Mouse (Mus musculus) mouse embryonic stem cell (cell line): ENCODE results near the gene Banp.

Source experiments
- in situ Hi-C, 2 experiments: fragments of 300-500 bp; cut with MboI; formaldehyde crosslinking; loops; 1 replicate in 1 of 2; 3 replicates in 1 of 2; pipeline ENCODE4 v1.14.3; 2019 to 2020; ENCODE audit warnings: low sequenced_read_pairs in 2 of 2, low pct_unique_long_range_greater_than_20kb in 1 of 2, mixed read lengths in 1 of 2; ENCODE audit not compliant: unreplicated experiment in 1 of 2

The Banp gene

GRCm38 (mm10) chr8:121949222-121949800 lies at the start of gene Banp:
Gene Banp (plus strand): TSS chr8:121949750.
- in situ Hi-C loops = loop anchor here in 1 of 2 experiments (25.0 kb wide), 1 partner anchor 362 kb away; the partner anchor contains the start of genes Fbxo31 and Map1lc3b

DNA sequence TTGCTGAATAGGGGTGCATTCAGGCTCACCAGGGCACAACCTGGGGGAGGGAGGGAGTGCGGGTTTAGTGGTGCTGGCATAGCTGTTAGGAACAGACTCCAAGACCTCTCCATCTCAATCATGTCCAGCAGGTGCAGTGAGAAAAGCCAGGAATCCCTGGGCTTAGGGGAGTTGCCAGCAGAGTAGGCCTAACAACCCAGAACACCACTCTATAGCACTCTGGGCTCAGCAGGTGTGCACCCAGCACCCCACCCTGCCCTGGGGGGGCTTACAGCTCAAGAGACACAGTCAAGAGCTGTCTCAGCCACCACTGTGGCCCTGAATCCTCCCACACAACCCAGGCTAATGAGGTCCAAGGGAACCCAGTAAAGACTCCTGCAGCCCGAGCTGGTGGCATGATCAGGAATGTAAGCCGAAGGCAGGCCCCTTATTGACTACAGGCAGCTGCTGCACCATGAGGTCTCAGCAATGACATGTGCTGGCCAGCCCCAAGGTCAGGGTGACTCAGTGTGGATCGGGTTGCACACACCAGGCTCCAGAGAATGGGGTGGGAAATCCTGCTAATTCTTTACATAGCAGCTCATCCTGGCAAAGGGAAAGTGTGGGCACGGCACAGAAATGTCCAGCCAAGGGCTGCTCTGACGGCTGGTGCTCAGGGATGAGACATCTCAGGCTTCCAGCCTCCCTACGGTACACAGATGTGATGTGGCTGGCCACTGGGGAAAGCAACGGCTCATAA lies 47.9 kb upstream of the Banp start:
- in situ Hi-C loops = no loop called here

- in situ Hi-C loops = no loop called here
These were observed 45.6 kb upstream of the Banp start for GRCm38 (mm10) chr8:121903977-121904376.

DNA sequence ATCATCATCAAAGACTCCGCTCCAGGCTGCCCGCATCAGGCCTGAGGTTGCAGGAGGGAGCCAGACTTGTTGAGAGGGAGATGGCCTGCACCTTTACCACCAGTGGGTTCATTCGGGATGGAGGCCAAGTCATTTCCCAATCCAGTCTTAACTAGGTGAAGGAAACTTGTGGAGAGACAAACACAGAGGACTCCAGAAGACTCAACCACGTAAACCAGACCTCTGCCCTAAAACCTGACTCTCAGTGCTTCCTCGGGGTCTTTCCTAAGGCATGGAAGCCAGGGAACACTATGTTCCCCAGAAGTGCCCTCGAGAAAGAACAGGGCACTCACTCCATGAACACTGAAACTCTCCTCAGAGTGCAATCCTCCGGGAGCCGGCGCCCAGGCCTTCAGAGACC lies 44.6 kb upstream of the Banp start:
- in situ Hi-C loops = loop anchor here in 1 of 2 experiments (5.0 kb wide), 1 partner anchor 53 kb away; no protein-coding TSS in a partner anchor

DNA sequence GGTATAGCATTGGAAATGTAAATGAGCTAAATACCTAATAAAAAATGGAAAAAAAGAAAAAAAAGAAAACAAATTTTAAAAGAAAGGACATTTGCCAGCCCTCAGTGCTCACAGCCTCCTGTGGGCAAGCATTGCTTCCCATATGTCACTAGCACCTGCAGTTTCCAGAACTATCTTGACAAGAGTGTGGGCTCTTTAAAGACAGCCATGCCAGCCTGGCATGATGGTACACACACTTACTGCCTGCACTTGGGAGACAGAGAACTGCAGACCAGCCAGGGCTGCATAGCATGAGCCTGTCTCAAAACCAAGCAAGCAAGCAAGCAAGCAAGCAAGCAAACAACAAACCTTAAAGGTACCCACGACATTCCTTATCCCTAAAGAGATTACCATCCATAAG lies 44.1 kb upstream of the Banp start:
- in situ Hi-C loops = loop anchor here in 1 of 2 experiments (5.0 kb wide), 1 partner anchor 53 kb away; no protein-coding TSS in a partner anchor

DNA sequence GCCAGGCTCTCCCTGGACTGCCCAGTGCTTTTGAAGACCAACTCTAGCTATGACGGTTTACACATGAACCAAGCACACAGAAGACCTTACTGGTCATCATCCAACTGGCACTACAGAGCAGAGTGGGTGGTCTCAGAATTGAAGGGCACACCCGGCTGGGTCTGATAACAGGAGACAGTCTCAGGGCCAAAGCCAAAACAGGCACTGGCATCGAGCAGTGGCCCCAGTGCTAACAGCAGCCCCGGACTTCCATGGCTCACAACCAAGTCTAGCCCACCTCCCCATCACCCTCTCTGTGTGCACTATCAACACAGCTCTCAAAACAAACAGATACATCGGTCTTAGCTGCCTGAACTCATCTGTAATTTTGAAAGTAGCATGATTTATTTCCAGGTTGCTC lies 43.7 kb upstream of the Banp start:
- in situ Hi-C loops = loop anchor here in 1 of 2 experiments (5.0 kb wide), 1 partner anchor 54 kb away; no protein-coding TSS in a partner anchor

DNA sequence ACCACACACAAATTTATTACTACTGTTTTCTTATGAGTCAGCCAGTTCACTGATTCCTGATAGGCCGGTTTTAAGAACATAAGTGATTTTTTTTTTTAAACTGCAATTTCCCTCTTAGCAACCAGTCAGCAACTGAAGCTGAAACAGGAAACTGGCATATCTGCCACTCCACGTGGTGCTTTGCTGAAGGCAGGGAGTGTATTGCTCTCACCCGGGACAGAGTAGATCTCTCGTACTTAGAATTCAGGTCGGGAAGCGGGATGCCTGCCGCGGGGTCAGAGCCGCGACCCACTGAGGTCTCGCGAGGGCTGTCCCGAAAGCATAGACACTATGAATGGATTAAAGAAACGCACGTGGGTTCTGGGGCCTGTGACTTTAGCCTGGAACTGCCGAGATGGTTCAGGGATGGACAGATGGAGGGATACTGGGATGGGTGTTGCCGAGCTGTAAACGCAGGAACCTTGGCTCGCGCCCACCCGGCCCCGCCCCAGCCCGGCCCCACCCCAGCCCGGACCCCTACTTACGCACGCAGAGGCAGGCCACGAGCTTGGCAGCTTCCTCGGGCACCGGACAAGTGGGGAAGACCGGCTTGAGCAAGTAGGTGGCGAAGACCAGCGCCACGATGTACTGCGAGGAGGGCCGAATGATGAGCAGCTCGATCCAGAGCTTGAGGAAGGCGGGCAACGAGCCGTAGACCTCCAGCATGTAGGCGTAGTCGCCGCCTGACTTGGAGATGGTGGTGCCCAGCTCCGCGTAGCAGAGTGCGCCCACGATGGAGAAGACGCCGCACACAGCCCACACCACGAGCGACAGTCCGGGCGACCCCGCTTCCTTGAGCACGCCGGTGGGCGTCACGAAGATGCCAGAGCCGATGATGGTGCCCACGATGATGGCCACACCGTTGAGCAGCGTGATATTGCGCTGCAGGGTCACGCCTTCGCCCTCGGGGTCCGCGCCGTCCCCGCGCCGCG lies 42.7 kb upstream of the Banp start:
- in situ Hi-C loops = loop anchor here in 1 of 2 experiments (5.0 kb wide), 1 partner anchor 55 kb away; no protein-coding TSS in a partner anchor

DNA sequence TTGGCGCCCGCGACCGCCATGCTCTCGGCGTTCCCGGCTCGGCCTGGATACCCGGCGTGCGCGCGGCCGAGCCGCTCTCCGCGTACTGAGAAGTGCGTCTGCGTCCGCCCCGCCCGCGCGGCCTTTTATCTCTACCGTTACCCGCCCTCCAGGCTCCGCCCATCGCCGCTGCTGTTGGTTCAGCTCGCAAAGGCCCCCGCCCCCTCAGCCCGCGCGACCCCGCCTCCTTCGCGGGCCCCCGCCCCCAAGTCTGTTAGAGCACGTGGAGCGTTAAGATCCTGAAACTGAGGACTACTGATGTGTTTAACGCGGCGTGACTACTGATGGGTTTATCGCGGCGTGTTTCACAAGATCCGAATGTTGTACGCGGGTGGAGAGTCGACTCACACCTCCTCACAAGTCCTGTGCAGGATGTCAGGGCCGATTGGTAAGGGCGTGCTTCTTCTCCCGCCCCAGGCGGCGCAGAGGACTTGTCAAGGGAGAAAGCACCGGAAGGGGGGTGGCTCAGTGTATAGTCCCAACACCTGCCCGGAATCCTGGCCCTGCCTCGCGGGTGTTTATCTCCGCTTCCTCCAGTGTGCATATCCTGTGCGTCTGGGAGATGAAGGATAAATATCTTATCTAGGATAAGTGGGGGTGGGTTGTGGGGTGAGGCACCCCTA lies 41.8 kb upstream of the Banp start, which contains the start of gene Slc7a5:
TSS of gene Slc7a5 (minus strand) at position 108 of the 662 bp plus-strand sequence.
- in situ Hi-C loops = loop anchor here in 1 of 2 experiments (5.0 kb wide), 1 partner anchor 55 kb away; no protein-coding TSS in a partner anchor

- in situ Hi-C loops = loop anchor here in 1 of 2 experiments (5.0 kb wide), 1 partner anchor 56 kb away; no protein-coding TSS in a partner anchor
These were observed 41.0 kb upstream of the Banp start for GRCm38 (mm10) chr8:121908378-121909147.

GRCm38 (mm10) chr8:121909148-121909541 lies 40.4 kb upstream of the Banp start:
- in situ Hi-C loops = loop anchor here in 1 of 2 experiments (5.0 kb wide), 1 partner anchor 57 kb away; no protein-coding TSS in a partner anchor

GRCm38 (mm10) chr8:121909663-121910062 lies 39.9 kb upstream of the Banp start:
- in situ Hi-C loops = loop anchor here in 1 of 2 experiments (5.0 kb wide), 1 partner anchor 57 kb away; no protein-coding TSS in a partner anchor

- in situ Hi-C loops = no loop called here
These were observed 38.1 kb upstream of the Banp start for GRCm38 (mm10) chr8:121911400-121911799.

DNA sequence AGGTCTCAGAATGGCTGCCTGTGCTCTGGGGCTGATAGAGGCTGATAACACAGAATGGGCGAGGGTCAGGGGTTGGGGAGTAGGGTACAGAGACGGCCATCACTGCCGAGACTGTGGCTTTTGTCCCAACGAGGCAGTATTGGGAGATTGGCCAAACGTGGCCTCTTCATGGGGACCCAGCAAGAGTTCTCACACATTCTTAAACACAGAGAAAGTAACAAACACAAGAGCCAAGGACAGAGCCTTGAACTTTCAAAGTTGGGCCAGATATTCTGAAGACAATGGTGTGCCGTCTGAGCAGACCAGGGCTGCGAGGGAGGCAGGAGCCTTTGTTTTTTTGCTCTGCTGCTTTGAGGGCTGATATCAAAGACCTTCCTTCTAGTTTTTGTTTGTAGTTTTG lies 37.6 kb upstream of the Banp start:
- in situ Hi-C loops = no loop called here

- in situ Hi-C loops = no loop called here
These were observed 36.7 kb upstream of the Banp start for GRCm38 (mm10) chr8:121912831-121913230.

DNA sequence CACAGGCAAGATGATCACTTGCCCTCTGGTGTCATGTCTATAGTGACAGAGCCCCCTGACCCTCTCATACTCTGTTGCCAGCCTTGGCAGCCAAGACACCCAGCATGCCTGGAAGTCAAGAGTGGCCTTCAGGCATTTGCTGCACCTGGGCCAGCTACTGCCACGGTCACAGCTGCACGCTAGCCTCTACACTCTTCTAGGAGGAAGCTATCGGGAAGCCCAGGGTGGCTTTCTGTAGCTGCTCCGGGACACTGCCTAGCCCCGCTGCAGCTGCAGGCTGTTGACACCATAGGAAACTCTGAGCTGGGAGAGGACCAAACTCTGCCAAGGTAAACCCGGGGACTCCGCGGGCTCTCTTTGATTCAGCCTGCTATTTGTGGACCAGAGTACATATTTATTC lies 36.2 kb upstream of the Banp start:
- in situ Hi-C loops = no loop called here

GRCm38 (mm10) chr8:121919158-121919557 lies 30.4 kb upstream of the Banp start:
- in situ Hi-C loops = no loop called here

- in situ Hi-C loops = no loop called here
These were observed 29.8 kb upstream of the Banp start for GRCm38 (mm10) chr8:121919731-121920130.
